Mouse (Mus musculus): ENCODE measurements around the gene Cd177. TPM values are rescaled to one million over a fixed set of nuclear protein-coding genes. Genes with fewer than 3 reads are reported as not detected.
"Not testable (repeated sequence)": the region's sequence is repeated elsewhere in the genome, so short reads cannot be mapped to it uniquely, and the experiment has no call there.

The Cd177 gene
- total RNA-seq, 1 experiment from 2014 or later, result 5.2 TPM

GRCm38 (mm10) chr7:24697891-24698290, 62.2 kb downstream of the Cd177 start:
- not testable (repeated sequence) for ATAC-seq (replicated peaks; ENCODE audit: insufficient number of reproducible peaks, low FRiP score, low TSS enrichment, poor library complexity, severe bottlenecking)

Other genes with a start within 250 kb of the Cd177 start
- gene AC161166.1, start 247.9 kb downstream of the Cd177 start, total RNA-seq (2017), result 1.1 TPM in 1 of 3 replicates, not detected in the others
- 2.5 to 6.9 TPM (median 2.9 TPM) in 3 replicates for gene Irgq, start 229.6 kb downstream of the Cd177 start, total RNA-seq (2017)
- not detected in 3 replicates for gene Pinlyp, start 214.2 kb downstream of the Cd177 start, total RNA-seq (2017)
- 18.0 to 42.4 TPM (median 29.6 TPM) in 3 replicates for gene Xrcc1, start 214.0 kb downstream of the Cd177 start, total RNA-seq (2017)
- 4.8 to 9.7 TPM (median 7.9 TPM) in 3 replicates for gene Ethe1, start 172.8 kb downstream of the Cd177 start, total RNA-seq (2017)
- gene Zfp575, start 172.7 kb downstream of the Cd177 start, total RNA-seq (2017), result not detected in 3 replicates
- gene Phldb3, start 149.5 kb downstream of the Cd177 start, total RNA-seq (2017), result 7.5 to 10.6 TPM (median 9.6 TPM) in 3 replicates
- gene Lypd3, start 123.8 kb downstream of the Cd177 start, total RNA-seq (2017), result not detected in 3 replicates
- gene Tex101, start 83.6 kb downstream of the Cd177 start, total RNA-seq (2017), result not detected in 3 replicates
- gene BC049730, start 51.1 kb downstream of the Cd177 start, total RNA-seq (2017), result not detected in 3 replicates
- not detected in 3 replicates for gene Gm4763, start 33.4 kb downstream of the Cd177 start, total RNA-seq (2017)
- gene Ceacam10, start 16.9 kb upstream of the Cd177 start, total RNA-seq (2017), result not detected in 3 replicates
- 16.3 to 23.7 TPM (median 19.1 TPM) in 3 replicates for gene Gm9844, start 101.9 kb upstream of the Cd177 start, total RNA-seq (2017)
- gene Lypd4, start 109.6 kb upstream of the Cd177 start, total RNA-seq (2017), result not detected in 3 replicates
- gene Dmrtc2, start 109.7 kb upstream of the Cd177 start, total RNA-seq (2017), result not detected in 3 replicates
- 599 to 964 TPM (median 888 TPM) in 3 replicates for gene Rps19, start 124.1 kb upstream of the Cd177 start, total RNA-seq (2017)
- 26.8 to 46.7 TPM (median 35.0 TPM) in 3 replicates for gene Cd79a, start 137.1 kb upstream of the Cd177 start, total RNA-seq (2017)
- gene Arhgef1, start 142.6 kb upstream of the Cd177 start, total RNA-seq (2017), result 214 to 370 TPM (median 269 TPM) in 3 replicates
- not detected in 3 replicates for gene Gm4881, start 184.2 kb upstream of the Cd177 start, total RNA-seq (2017)
- 82.7 to 149 TPM (median 92.1 TPM) in 3 replicates for gene Rabac1, start 212.4 kb upstream of the Cd177 start, total RNA-seq (2017)
- 54.0 to 91.3 TPM (median 63.7 TPM) in 3 replicates for gene Atp1a3, start 245.6 kb upstream of the Cd177 start, total RNA-seq (2017)